Mouse (Mus musculus) liver, embryonic 16.5 days (tissue): ENCODE measurements around the gene Abr. TPM values are rescaled to one million over a fixed set of nuclear protein-coding genes. Genes with fewer than 3 reads are reported as not detected.

Source experiments
- ATAC-seq: fragments of 200-750 bp; cut with Nextera tagmentation; 2 replicates; pipeline ENCODE4 v1.8.0; 2017; ENCODE audit warnings: low read depth, mild to moderate bottlenecking, moderate number of reproducible peaks, moderate library complexity
- H3K27ac ChIP-seq: fragments of 300-500 bp; sonication (generic); 2 replicates; pipeline ENCODE4 v1.5.1; 2014; ENCODE audit warnings: mild to moderate bottlenecking, low read length
- H3K27me3 ChIP-seq: fragments of 300-500 bp; sonication (generic); 2 replicates; pipeline ENCODE4 v1.6.1; 2014; ENCODE audit warnings: low read depth, low read length, mixed read lengths; ENCODE audit not compliant: control insufficient read depth, insufficient read depth
- H3K36me3 ChIP-seq: fragments of 300-500 bp; sonication (generic); 2 replicates; pipeline ENCODE4 v1.6.1; 2014; ENCODE audit warnings: mild to moderate bottlenecking; ENCODE audit not compliant: control insufficient read depth, insufficient read depth
- H3K4me1 ChIP-seq: fragments of 300-500 bp; sonication (generic); 2 replicates; pipeline ENCODE4 v1.6.1; 2014; ENCODE audit warnings: low read depth, low read length, mixed read lengths; ENCODE audit not compliant: control insufficient read depth
- H3K4me2 ChIP-seq: fragments of 300-500 bp; sonication (generic); 2 replicates; pipeline ENCODE4 v1.6.1; 2014; ENCODE audit warnings: low read depth, low read length, mixed read lengths
- H3K4me3 ChIP-seq: fragments of 300-500 bp; sonication (generic); 2 replicates; pipeline ENCODE4 v1.5.1; 2014; ENCODE audit warnings: low read depth, mild to moderate bottlenecking, low read length
- H3K9ac ChIP-seq: fragments of 300-500 bp; sonication (generic); 2 replicates; pipeline ENCODE4 v1.6.1; 2014; ENCODE audit warnings: low read depth, low read length
- H3K9me3 ChIP-seq: fragments of 300-500 bp; sonication (generic); replicated peaks from 2 replicates; pipeline ENCODE4 v1.6.1; 2016; ENCODE audit warnings: low read length; ENCODE audit not compliant: control insufficient read depth
- whole genome bisulfite sequencing: fragments of 180-500 bp; shearing (Covaris S2); extraction: QIAGEN DNeasy Blood & Tissue Kit; methylation state at CpG from one replicate; pipeline ENCODE4 v1.1.7; 2014; ENCODE audit not compliant: insufficient replicate concordance; 5-methylcytosine and 5-hydroxymethylcytosine counted together
- polyA plus RNA-seq: library from polyadenylated mRNA; unstranded; fragments of >200 nt; fragmentation: Nextera tagmentation; extraction: Ambion mirVana; gene quantifications from 2 replicates; pipeline ENCODE4 v1.2.1, GENCODE M21; 2015

Gene Abr
- polyA plus RNA-seq, 1 experiment from 2014 or later = 3.7 TPM

DNA sequence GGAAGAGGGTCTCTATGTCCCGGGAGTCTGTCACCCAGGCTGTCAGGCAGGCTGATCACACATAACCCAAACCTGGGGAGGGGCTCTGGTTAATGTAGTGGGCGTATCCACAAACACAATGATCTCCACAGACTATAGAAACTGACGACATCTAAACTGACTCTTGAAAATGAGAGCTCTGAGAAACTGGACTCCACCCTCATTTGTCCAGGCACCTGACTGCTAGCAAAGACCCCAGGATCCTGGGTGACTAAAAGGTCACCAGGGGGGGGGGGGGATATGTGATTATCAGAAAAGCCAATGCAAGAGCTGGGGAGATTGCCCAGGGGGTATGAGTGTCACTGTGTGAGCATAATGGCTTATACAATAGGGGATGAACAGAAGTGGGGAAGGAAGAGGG lies 236.4 kb downstream of the Abr start:
- Histone ChIP-seq H3K27me3 (no peaks in the 10 kb centered on the region), H3K9ac (no peak overlapping the region), H3K9me3 (no peaks in the 10 kb centered on the region), H3K4me3 (no peak overlapping the region), H3K27ac (no peak overlapping the region), H3K36me3 (no peaks in the 10 kb centered on the region), H3K4me1 (no peaks in the 10 kb centered on the region), H3K4me2 (no peak overlapping the region)
- ATAC-seq = no peak
- WGBS = 49% methylated on average over 3 of the region's 3 CpGs

DNA sequence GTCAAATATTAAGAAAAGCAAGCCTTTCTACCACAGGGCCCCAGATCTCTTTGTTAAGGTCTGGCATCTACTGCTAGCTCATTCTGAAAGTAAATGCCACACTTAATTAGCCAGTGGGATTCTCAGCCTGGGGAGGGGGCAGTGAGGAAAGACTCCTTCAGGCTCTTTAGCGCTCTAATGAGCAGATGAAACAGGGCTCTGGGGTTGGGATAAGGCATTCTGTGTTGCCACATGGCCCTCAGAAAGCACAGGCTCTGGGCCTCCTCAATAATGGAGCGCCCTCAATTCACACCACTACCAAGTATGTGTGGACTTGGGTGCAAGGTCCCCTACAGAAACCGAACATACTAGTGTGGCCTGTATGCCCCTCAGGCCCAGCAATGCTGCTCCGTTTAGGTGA lies 237.1 kb downstream of the Abr start:
- H3K9ac ChIP-seq = no peak overlapping the region
- WGBS = 64% methylated on average over 4 of the region's 4 CpGs
- no peak overlapping the region for H3K4me3 ChIP-seq
- H3K36me3 ChIP-seq = no peaks in the 10 kb centered on the region
- no peaks in the 10 kb centered on the region for H3K4me1 ChIP-seq
- H3K4me2 ChIP-seq = no peak overlapping the region
- no peaks in the 10 kb centered on the region for H3K27me3 ChIP-seq
- H3K9me3 ChIP-seq = no peaks in the 10 kb centered on the region
- H3K27ac ChIP-seq = no peak overlapping the region
- no peak for ATAC-seq

DNA sequence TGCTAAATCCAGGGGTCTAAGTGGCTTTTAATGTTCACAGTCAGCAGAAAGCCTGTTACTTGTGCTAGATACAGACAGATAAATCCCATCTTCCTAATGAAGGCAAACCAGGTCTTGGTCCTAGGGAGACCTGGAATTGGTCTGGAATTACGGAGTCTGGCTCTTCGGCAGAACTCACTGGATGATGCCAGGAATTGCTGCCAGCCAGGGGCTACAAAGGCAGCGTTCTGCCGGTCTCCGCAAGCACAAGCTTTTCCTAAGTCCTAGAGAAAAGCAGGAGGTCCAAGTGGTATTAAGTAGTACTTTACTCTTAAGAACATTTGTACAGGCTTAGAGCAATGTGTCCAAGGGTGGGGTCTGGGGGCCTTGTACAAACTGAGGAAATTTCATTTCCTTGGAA lies 237.8 kb downstream of the Abr start:
- Histone ChIP-seq H3K9ac (no peak overlapping the region), H3K36me3 (no peaks in the 10 kb centered on the region), H3K4me1 (no peaks in the 10 kb centered on the region), H3K4me2 (no peak overlapping the region), H3K27ac (no peak overlapping the region), H3K9me3 (no peaks in the 10 kb centered on the region), H3K27me3 (no peaks in the 10 kb centered on the region), H3K4me3 (no peak overlapping the region)
- no peak for ATAC-seq
- 80% methylated on average over 5 of the region's 5 CpGs for WGBS

DNA sequence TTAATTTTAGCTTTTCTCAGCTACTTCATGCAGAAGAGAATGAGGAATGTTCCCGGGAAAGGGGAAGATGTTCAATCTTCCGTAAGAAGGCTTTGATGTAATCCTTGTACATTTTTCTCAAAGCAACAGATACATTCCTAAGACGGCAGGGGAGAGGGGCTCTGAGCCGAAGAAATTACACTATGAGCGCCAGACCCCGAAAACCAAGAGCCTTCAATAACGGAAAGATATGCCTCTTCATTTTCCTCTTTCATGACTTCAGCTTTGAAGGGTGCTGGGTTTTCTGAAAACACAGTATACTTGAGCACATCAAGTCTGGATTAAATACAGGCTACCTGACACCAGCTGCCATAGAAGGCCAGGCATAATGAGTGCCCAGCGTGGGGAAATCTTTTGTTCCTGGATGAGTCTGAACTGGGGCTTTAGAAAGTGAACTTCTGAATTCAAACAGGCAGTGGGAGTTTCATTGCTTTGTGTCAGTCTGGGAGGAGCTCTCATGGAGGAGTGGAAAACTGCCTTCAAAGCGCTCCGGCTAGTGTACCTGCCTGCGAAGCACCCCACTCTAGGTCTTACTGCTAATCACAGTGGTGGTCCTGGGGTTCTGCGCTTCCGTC lies 239.3 kb downstream of the Abr start:
- Histone ChIP-seq H3K9me3 (no peaks in the 10 kb centered on the region), H3K27me3 (no peaks in the 10 kb centered on the region), H3K27ac (no peak overlapping the region), H3K4me3 (no peak overlapping the region), H3K9ac (no peak overlapping the region), H3K36me3 (no peaks in the 10 kb centered on the region), H3K4me1 (no peaks in the 10 kb centered on the region), H3K4me2 (no peak overlapping the region)
- WGBS = 76% methylated on average over 13 of the region's 13 CpGs
- no peak for ATAC-seq

DNA sequence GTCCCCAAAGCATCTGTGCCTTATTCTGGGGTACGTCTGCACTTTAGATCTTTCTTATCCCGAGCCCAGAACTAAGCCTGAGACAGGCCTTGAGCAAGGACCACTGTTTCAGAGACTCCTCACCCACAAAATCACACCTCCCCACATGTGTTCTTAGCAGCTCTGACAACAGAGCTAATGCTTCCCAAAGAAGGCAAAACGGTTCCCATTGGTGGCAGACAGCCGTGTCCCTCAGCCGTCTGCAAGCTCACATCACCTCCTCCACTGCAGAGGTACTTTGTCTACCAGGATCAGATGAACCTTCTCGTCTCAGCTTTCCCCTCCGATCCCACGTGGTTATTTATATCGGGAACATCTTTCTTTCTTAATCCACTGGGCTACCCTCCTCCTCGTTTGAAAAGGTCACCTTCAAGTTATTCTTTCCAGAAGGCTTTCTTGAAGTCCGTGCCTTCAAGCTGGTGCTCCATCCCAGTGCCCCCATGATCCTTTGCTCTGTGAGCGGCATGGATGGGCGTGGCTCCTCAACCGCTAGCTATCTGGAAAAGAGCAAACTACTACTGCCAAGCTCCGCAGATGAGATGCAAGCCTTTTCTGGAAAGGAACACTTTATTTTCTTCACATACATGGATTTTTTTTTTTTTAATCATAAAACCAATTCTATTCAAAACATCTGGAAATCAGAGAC lies 240.8 kb downstream of the Abr start:
- Histone ChIP-seq H3K9ac (no peak overlapping the region), H3K27ac (no peak overlapping the region), H3K9me3 (no peaks in the 10 kb centered on the region), H3K4me3 (no peak overlapping the region), H3K27me3 (no peaks in the 10 kb centered on the region), H3K4me1 (no peaks in the 10 kb centered on the region), H3K36me3 (no peaks in the 10 kb centered on the region), H3K4me2 (no peak overlapping the region)
- WGBS = 71% methylated on average over 15 of the region's 15 CpGs
- ATAC-seq = no peak

DNA sequence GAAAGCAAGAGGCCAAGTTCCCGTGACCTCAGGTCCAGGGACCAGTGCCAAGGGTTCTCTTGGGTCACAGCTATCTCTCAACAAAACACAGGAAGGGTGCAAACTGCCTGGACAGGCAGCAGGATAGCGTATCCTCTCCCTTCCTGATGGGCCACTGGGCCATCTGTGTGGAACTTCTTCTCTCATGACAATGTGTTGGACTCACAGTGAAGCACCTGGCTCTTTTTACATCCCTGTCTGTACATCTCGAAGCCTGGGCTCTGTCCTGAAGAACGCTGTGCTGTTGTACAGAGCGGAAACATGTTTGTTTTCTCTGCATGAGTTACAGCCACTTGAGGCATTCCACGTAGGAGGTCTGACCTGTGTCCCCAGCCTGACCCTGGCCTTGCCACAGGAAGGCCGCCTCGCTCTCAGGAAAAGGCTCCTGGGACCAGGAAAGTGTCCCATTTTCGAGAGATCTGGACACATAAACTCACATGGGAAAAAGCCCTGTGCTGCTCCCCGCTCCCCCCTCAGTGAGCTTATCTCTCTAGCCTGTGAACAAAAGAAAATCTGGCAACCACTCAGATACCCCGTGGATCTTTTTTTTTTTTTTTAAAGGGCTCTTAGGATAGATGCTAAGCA lies 242.1 kb downstream of the Abr start:
- H3K4me3 ChIP-seq = no peak overlapping the region
- no peak overlapping the region for H3K4me2 ChIP-seq
- 45% methylated on average over 11 of the region's 11 CpGs for WGBS
- ATAC-seq = peak; percentile 32; the same call in 1 of the 2 replicates
- H3K9me3 ChIP-seq = no peaks in the 10 kb centered on the region
- no peaks in the 10 kb centered on the region for H3K4me1 ChIP-seq
- H3K9ac ChIP-seq = no peak overlapping the region
- no peak overlapping the region for H3K27ac ChIP-seq
- H3K36me3 ChIP-seq = no peaks in the 10 kb centered on the region
- H3K27me3 ChIP-seq = no peaks in the 10 kb centered on the region

DNA sequence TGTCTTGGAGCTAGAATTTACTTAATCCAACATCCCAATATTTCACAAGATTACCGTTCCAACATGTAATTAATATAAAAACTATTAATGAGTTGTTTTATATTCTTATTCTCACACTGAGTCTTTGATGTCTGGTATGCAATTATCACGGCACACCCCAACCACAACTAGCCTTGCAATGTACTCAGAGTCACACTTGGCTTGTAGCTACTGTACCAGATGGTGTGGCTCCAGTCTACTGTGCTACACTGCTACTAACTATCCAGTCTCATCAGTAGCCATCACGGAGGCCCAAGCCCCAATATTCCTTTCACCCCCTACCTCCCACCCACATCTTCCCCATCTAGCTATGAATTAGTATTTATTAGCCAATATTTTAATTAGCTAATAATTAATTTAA lies 245.7 kb downstream of the Abr start:
- Histone ChIP-seq H3K4me3 (no peak overlapping the region), H3K36me3 (no peaks in the 10 kb centered on the region), H3K27me3 (no peaks in the 10 kb centered on the region), H3K9ac (no peak overlapping the region), H3K9me3 (no peaks in the 10 kb centered on the region), H3K4me1 (no peaks in the 10 kb centered on the region), H3K4me2 (no peak overlapping the region), H3K27ac (no peak overlapping the region)
- ATAC-seq = no peak
- 62% methylated on average over 3 of the region's 3 CpGs for WGBS

DNA sequence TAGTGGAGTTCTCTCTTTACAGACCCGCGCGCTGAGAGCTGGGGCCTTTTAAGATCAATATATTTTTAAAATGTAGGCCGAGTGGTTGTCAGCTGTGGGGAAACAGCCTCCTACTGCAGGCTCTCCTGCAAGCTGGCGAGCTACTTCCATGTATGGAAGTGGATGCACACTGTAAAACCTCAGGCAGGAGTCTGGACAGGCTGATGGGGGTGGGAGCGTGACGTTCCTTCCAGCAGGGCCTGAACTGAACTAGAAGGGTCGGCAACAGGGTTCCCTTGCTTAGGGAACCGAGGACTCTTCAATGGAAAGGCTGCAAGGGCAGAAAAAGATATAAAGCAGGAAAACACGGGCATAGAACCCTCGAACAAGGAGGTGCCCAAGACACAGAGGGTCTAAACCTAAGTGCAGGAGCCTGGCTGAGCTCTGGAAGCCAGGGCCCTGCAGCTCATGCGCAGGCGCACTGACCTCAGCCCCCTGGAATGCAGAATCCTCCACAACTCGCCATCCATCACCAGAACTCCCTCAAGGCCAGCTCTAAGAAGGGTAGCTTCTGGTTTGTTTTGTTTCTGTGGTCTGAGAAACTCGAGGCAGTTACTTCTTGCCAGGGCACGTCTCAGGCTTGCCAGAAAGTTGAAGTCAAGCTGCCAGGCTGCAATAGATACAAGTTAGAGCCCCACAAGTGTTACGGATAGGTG lies 247.5 kb downstream of the Abr start:
- Histone ChIP-seq H3K9ac (no peak overlapping the region), H3K4me1 (no peaks in the 10 kb centered on the region), H3K9me3 (no peaks in the 10 kb centered on the region), H3K4me2 (no peak overlapping the region), H3K27me3 (no peaks in the 10 kb centered on the region), H3K36me3 (no peaks in the 10 kb centered on the region), H3K4me3 (no peak overlapping the region), H3K27ac (no peak overlapping the region)
- no peak for ATAC-seq
- WGBS = 60% methylated on average over 17 of the region's 17 CpGs

DNA sequence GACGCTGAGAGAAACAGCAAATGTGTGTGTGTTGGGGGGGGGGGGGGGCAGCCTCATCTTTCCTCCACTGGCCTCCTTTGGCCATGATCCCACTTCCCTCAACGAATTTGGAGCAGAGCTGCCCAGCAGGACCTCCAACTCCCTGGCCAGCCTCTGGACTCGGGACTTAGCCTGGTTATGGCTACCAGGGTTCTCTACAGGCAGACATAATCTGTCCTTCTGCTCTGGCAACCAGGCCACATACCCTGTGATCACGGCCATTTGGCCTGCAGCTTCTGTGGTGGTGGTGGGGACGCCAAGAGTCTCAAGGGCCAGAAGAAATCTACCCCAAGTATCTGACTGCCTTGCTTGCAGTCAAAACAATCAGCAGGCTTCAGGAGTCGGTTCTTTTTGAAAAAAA lies 249.6 kb downstream of the Abr start:
- no peaks in the 10 kb centered on the region for H3K4me1 ChIP-seq
- no peak overlapping the region for H3K27ac ChIP-seq
- no peak overlapping the region for H3K4me3 ChIP-seq
- WGBS = 39% methylated on average over 6 of the region's 6 CpGs
- H3K36me3 ChIP-seq = no peaks in the 10 kb centered on the region
- no peaks in the 10 kb centered on the region for H3K27me3 ChIP-seq
- H3K9me3 ChIP-seq = no peaks in the 10 kb centered on the region
- no peak overlapping the region for H3K4me2 ChIP-seq
- no peak for ATAC-seq
- H3K9ac ChIP-seq = no peak overlapping the region
